Comparison of ENCODE assay signal across 22 mouse cellular contexts in the genomic region with DNA sequence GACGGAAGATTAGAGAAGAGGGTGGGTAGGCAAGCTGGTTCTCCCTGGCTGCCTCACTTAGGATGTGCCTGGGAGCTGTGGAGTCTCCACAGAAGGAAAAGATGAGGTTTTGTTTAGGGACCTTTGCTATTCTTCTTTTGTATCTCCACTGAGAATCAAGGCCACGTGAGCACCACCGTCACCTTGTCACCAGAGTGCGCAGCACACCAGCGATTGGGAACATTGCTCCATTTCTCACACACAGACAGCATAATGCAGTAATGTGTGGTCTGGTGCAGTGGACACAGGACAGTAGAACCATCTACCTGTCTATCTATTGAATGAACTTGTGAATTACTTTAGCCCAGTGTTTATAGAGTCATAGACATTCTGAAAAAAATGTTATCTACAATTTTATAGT.
DNase-seq lines count a peak whose midpoint lies in the region; ATAC-seq and TF ChIP-seq lines count a peak whose summit lies in the region.
"Had no signal": no experiment of that assay in that cellular context is flagged by ENCODE, and none has a peak within 500 bp of the region (broad histone marks: within the 10 kb centered on the region; RNA-seq: fewer than 3 reads in every experiment).

No protein-coding gene starts in this region.

- no peak for TF ChIP-seq POLR2A in ES-Bruce4 (IDR thresholded peaks at IDR 0.05; ENCODE audit: insufficient read depth, low read length)
- TF ChIP-seq POLR2A in brain, embryonic 14.5 days (IDR thresholded peaks at IDR 0.05; ENCODE audit: borderline replicate concordance, extremely low read depth, insufficient read depth, insufficient read length, poor library complexity, severe bottlenecking), result no peak

- no peak for ATAC-seq in liver, postnatal 0 days

- intact Hi-C loops in gastrocnemius, adult 2 months (cut with DNase I), result no loop called here

- H3K27ac ChIP-seq in gastrocnemius, adult 2 months, result no peak overlapping the region
- H3K27ac ChIP-seq in liver, postnatal 0 days (ENCODE audit: low read depth), result no peak overlapping the region
- H3K27ac ChIP-seq in ES-Bruce4 (ENCODE audit: insufficient read depth, low read length), result no peak overlapping the region
- H3K27ac ChIP-seq: forebrain, embryonic 12.5 days; heart, embryonic 13.5 days; limb, embryonic 10.5 days; liver, embryonic 13.5 days; macrophage; midbrain, embryonic 12.5 days had no signal

- H3K4me1 ChIP-seq in liver, postnatal 0 days (ENCODE audit: insufficient read depth), result no peaks in the 10 kb centered on the region
- no peaks in the 10 kb centered on the region for H3K4me1 ChIP-seq in ES-Bruce4 (ENCODE audit: control insufficient read depth, insufficient read depth, low read length)
- H3K4me1 ChIP-seq: liver, embryonic 13.5 days had no signal

- no peaks in the 10 kb centered on the region for H3K36me3 ChIP-seq in liver, postnatal 0 days (replicated peaks; ENCODE audit: insufficient read depth, low read length)
- H3K36me3 ChIP-seq in ES-Bruce4 (ENCODE audit: control insufficient read depth, insufficient read depth, low read length, poor library complexity, severe bottlenecking), result no peaks in the 10 kb centered on the region
- H3K36me3 ChIP-seq: forebrain, embryonic 12.5 days; G1E; liver, embryonic 13.5 days; midbrain, embryonic 12.5 days had no signal

- DNase-seq in gastrocnemius, adult 2 months, result no peak
- no peak for DNase-seq in gastrocnemius, postnatal 4 days (ENCODE audit: low spot score in 2 of 2)
- no peak for DNase-seq in liver, postnatal 0 days
- no peak for DNase-seq in liver
- DNase-seq in brain, embryonic 14.5 days (ENCODE audit: low read depth), result no peak
- no peak for DNase-seq in urinary bladder, postnatal 14 days (ENCODE audit: low spot score)
- DNase-seq in adrenal gland, postnatal 4 days (ENCODE audit: low spot score in 2 of 2), result no peak
- DNase-seq: adrenal gland, adult 8-10 months; B cell, adult 2 months; cerebellum, adult 9-11 months; heart, postnatal 4 days; liver, embryonic 13.5 days; right cerebral cortex, adult 18-20 months; thymus, postnatal 14 days had no signal

- WGBS in liver, postnatal 0 days (ENCODE audit: insufficient replicate concordance), result 78% methylated on average over 5 of the region's 5 CpGs

- peak; percentile 21; the same call in 1 of the 2 replicates for TF ChIP-seq CTCF in gastrocnemius, adult 2 months (IDR thresholded peaks at IDR 0.05)
- peak; percentile 49 for TF ChIP-seq CTCF in liver, postnatal 0 days (IDR thresholded peaks at IDR 0.05; ENCODE audit: low read depth)
- TF ChIP-seq CTCF in ES-Bruce4 (IDR thresholded peaks at IDR 0.05; ENCODE audit: low read depth, low read length), result peak; percentile 44
- peak; percentile 36; the same call in 1 of the 2 replicates for TF ChIP-seq CTCF in brain, embryonic 14.5 days (IDR thresholded peaks at IDR 0.05; ENCODE audit: borderline replicate concordance, extremely low read depth, insufficient read depth, insufficient read length)

- no peaks in the 10 kb centered on the region for H3K9me3 ChIP-seq in liver, postnatal 0 days (ENCODE audit: low read length)
- no peaks in the 10 kb centered on the region for H3K9me3 ChIP-seq in ES-Bruce4 (replicated peaks; ENCODE audit: control insufficient read depth, insufficient read depth, low read length, poor library complexity, severe bottlenecking)
- H3K9me3 ChIP-seq: forebrain, embryonic 12.5 days; G1E; heart, embryonic 13.5 days; limb, embryonic 10.5 days; liver, embryonic 13.5 days; midbrain, embryonic 12.5 days had no signal

- no peaks in the 10 kb centered on the region for H3K27me3 ChIP-seq in liver, postnatal 0 days (ENCODE audit: insufficient read depth, low read length)
- no peaks in the 10 kb centered on the region for H3K27me3 ChIP-seq in ES-Bruce4 (ENCODE audit: control insufficient read depth, insufficient read depth, low read length, poor library complexity, severe bottlenecking)
- H3K27me3 ChIP-seq: forebrain, embryonic 12.5 days; heart, embryonic 13.5 days; liver, embryonic 13.5 days; midbrain, embryonic 12.5 days had no signal

- TF ChIP-seq EP300 in liver, postnatal 0 days (IDR thresholded peaks at IDR 0.05; ENCODE audit: low read depth), result no peak
- no peak for TF ChIP-seq EP300 in ES-Bruce4 (IDR thresholded peaks at IDR 0.05; ENCODE audit: insufficient read depth, low read depth, low read length)

- no peak overlapping the region for H3K4me3 ChIP-seq in gastrocnemius, adult 2 months
- no peak overlapping the region for H3K4me3 ChIP-seq in liver, postnatal 0 days (ENCODE audit: low read depth, low read length)
- no peak overlapping the region for H3K4me3 ChIP-seq in ES-Bruce4 (ENCODE audit: low read depth, low read length)
- H3K4me3 ChIP-seq: forebrain, embryonic 12.5 days; heart, embryonic 13.5 days; limb, embryonic 10.5 days; liver, embryonic 13.5 days; midbrain, embryonic 12.5 days; myocyte had no signal

- no peak overlapping the region for H3K4me2 ChIP-seq in liver, postnatal 0 days (ENCODE audit: low read depth, low read length)
- H3K4me2 ChIP-seq: forebrain, embryonic 12.5 days; heart, embryonic 13.5 days; liver, embryonic 13.5 days; midbrain, embryonic 12.5 days had no signal

- H3K9ac ChIP-seq in liver, postnatal 0 days (replicated peaks), result no peak overlapping the region
- H3K9ac ChIP-seq in ES-Bruce4 (ENCODE audit: low read depth, poor library complexity, severe bottlenecking), result no peak overlapping the region
- H3K9ac ChIP-seq: forebrain, embryonic 12.5 days; heart, embryonic 13.5 days; liver, embryonic 13.5 days; midbrain, embryonic 12.5 days had no signal
